Mouse (Mus musculus) MEL-GATA-1-ER (cell line): ENCODE results near the gene Fkbp8.
A peak's percentile ranks its signal among the peaks of the same experiment; 100 is the strongest.

ENCODE experiments used
- DNase-seq: peaks from one replicate; pipeline ENCODE4 v3.0.0-alpha.2; 2012; ENCODE audit warnings: low read depth; ENCODE audit errors: extremely low read depth

Fkbp8 gene

DNA sequence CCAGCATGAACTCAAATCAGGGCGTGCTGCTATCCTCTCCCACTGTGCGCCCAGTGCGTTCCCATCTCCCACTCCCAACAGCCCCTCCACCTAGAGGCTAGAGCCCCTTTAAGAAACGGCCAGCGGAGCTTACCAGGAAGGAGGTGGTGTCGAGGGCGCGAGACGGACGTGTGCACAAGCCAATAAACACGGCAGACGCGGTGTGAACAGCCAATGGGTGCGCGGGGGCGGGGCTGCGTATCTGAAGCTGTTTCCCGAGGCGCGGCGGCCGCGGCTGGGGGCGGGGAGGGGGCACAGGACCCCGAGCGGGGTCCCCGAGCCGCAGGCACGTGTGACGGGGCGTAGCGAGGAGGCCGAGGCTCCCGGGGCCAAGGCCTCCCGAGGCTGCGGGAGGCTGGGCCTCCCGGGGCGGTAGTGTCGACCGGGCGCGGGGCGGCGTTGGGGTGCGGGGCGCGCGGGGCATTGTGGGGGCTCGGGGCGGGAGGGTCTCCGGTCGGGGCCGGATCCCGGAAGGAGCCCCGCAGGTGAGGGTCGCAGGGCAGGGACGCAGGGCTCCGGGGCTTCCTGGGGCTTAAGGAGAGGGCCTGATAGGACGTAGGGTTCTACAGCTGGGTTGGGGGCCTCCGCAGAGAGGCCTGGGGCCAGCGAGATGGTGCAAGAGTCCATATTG is at the start of gene Fkbp8, which contains the start of gene Kxd1:
Gene Fkbp8 (plus strand): TSS at position 213 of the 670 bp plus-strand sequence.
Gene Kxd1 (minus strand): TSS at position 445 of the 670 bp plus-strand sequence.
- peak; percentile 80 for DNase-seq

DNA sequence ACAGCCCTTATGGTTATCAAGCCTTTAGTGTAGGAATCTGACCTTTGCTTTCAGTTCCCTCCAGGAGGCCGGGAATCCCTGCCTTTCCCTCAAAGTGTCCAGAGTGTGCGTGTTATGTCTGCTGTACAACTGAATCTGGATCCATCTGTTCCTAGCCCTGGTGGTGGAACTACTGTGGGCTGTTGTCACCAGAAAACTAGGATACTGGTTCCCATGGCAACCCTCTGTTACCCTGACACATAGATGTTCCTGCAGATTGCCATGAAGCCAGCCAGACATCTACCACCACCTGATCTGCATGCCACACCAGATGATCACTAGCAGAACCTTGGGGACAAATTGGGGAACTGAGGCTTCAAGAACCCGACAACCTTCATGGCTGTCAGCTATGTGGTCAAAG is 45.6 kb upstream of the Fkbp8 start:
- DNase-seq, result no peak

DNA sequence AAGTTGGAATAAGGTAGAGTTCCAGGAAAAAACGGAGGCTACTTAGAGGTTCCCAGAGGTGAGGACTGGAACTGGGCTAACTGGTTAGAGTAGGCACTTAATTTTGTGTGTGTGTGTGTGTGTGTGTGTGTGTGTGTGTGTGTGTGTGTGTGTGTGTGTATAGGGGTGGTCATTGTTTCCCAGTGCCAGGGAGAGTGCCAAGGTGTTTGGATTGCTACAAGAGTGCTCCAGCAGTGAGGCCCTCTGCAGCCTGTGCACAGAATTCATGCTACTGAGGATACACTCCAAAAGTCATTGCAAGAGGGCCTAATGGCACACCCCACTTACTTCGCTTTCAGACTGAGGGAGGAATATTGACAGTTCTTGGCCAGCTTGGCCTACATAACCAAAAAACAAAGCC is 44.6 kb upstream of the Fkbp8 start:
- no peak for DNase-seq

DNA sequence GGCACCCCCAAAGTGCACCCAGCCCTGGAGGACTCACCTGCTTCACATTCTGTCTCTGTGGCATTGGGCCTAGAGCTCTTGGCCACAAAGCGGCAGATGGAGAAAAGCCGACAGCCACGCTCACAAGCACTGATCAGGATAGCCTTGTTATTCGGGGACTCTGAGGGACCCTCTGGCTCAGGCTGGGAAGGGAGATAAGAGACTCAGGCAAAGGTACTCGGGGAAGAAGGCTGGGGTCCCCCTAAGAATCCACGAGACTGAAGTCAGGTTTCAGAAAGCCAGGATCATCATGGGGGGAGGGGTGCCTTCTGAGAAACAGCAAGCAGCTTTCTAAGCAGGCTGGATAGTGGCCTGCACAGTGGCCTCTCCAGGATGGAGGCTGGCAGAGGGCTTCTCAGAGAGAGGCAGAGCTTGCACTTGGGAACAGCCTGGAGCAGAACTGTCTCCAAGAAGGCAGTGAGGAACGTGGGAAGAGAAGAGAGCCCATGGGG is 41.3 kb upstream of the Fkbp8 start:
- no peak for DNase-seq

DNA sequence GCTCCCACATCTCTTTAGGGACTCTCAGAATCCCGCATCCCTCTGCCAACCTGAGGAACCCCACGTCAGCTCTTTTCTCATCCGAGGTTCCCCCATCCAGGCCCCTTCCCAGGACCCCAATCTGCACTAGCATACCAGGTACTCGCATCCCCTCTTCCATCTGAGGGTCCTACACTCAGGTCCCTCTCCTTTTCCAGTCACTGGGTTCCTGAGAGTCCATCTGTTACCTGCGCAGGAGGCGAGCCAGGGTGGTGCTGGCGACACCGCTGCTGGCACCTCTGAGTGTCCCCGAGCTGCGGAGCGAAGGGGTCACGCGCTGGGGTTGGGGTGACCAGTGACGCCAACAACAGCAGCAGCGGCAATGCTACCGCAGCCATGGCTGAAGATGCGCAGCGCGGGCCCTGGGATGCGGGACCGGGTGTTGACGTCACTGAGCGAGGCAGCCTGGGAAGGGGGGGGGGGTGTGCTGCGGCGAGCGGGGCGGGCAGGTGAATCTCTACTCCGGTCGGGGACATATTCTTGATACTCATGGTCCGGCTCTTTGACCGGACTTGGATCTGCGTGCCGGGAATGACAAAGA is 40.5 kb upstream of the Fkbp8 start, which contains the start of gene Tmem59l:
Gene Tmem59l (minus strand): TSS at position 418 of the 580 bp plus-strand sequence.
- DNase-seq, result no peak

DNA sequence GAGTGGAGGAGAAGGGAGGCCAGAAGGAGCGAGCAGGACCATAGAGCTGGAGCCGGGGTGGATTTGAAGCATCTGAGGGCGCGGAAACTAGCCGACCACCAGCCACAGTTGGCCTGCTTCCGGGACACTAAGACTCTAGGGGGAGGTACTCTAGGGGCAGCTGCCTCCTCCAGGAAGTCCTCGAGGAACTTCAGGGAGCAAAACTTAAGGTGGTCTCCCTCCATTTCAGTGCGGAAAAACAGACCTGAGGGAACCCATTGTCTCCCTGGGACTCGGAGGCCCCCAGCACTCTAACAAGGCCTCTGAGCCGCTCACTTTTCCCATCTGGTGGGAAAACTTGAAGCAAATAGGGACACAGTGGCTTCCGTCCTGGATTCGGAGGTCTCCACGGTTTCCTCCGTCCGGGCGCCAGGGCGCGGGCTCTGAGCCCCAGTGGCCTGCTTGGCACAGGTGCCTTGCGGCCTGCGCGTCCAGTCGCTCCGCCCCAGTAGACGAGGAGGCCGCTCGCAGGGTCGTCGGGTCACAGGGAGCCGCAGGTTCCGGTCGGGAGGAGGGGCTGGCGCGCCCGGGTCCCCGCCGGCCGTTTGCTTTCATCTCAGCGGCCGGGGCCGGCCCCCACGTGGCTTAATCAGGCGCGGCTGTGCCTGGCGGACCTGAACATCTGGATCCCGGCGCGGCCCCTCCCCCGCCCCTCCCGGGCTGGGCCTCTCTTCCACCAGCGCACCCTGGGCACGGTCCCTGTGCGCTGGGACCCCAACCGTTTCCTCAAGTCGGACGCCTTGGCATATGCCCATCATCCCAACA is 39.3 kb upstream of the Fkbp8 start:
- no peak for DNase-seq

DNA sequence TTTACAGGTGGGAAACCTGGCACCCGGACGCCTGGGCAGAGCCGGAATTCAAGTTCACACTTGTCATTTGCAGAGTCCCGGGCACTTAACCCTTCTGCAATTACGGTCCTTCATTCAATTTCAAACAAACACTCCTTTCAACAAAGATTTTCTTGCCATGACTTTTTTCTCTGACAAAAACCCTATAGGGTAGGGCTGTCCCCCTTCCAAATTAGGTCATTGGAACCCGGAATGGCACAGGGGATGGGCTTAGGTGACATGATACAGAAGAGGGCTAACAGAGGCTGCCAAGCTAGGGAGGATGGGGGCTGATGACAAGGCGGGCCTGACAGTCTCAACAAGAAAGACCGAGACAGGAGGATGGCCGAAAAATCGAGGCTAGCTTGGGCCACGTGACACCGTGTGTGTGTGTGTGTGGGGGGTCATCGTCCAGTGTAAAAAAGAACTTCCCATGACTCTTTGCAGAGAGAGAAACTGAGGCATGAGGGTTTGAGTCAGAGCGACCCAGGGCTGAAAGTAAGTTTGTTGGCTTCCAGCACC is 38.5 kb upstream of the Fkbp8 start:
- DNase-seq, result no peak

DNA sequence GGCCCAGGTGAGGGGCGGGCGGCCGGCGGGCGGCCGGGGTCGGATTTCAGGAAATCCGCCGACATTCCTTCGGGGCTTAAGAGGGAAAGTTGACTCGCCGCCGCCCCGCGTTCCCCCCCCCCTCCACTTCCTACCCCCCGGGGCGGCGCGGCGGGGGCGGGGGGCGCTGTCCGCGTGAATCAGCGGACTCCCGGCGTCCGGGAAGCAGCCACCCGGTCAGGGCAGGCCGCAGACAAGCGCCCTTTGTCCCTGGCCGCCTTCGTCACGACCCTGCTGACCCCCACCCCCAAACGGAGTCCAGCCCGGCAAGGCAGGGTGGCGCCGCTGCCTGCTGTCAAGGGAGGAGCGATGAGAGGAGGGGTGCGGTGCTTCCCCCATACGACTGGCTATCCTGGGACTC is 37.9 kb upstream of the Fkbp8 start:
- no peak for DNase-seq

DNA sequence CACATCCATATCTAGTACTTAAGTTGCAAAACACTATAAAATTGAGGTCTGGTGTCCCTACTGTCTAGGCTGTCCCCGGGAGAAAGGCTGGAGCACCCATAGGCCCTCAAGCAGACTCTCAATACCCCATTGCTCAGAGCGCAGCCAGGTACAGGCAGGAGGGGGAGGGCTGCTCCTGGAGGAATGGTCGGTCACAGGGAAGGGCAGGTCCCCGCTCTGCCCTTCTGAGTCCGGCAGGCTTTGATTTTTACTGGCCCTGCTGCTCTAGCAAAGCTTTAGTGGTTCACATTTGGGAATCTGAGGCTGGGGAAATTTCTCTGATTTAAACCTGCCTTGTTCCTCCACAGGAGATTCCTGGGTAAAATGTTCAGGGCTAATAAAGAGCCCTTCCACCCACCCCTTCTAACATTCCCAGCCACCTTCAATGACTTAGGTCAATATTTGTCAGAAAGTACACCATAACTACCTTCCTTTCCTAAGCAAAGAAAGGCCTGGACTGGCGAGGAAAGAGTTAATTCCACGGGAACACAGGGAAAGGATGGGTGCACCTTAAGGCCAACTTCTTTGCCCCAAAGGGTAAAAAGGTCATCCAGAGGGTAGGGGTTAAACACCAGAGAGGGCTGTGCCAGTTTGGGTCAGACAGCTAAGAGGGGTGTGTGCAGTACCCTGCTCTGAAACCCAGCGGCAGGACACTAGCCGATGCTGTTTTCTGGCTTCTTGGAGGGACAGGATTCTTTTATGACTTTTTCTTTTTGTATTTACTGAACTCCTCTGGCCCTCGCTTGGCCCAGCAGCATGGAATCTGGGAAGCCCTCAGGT is 37.3 kb upstream of the Fkbp8 start:
- no peak for DNase-seq

DNA sequence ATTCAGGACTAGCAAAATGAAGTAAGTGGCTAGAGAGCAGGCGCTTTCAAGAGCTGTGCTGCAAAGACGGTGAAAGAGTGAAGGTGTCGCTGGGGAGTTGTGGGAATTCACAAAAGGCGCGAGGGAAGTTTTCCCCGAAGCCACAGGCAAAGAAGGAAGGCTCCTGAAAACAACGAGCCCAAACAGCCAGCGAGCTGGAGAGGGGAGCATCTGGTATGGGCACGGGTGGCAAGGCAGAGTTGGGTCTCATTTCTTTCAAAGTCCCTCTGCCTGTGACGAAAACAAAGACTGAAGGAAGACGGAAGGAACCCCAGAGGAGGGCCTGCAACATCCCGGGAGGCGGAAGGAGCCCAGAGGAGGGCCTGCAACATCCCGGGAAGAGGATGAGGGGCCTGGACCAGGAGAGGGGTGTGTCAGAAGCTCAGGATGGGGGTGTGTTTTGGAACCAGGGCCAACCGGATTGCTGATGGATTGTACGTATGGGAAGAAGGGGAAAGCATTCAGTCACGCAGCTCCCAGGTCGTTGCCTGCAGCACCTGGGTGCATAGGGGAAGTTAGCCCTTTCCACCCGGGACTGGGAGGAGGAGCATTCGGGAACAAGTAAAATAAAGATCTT is 36.5 kb upstream of the Fkbp8 start:
- no peak for DNase-seq

DNA sequence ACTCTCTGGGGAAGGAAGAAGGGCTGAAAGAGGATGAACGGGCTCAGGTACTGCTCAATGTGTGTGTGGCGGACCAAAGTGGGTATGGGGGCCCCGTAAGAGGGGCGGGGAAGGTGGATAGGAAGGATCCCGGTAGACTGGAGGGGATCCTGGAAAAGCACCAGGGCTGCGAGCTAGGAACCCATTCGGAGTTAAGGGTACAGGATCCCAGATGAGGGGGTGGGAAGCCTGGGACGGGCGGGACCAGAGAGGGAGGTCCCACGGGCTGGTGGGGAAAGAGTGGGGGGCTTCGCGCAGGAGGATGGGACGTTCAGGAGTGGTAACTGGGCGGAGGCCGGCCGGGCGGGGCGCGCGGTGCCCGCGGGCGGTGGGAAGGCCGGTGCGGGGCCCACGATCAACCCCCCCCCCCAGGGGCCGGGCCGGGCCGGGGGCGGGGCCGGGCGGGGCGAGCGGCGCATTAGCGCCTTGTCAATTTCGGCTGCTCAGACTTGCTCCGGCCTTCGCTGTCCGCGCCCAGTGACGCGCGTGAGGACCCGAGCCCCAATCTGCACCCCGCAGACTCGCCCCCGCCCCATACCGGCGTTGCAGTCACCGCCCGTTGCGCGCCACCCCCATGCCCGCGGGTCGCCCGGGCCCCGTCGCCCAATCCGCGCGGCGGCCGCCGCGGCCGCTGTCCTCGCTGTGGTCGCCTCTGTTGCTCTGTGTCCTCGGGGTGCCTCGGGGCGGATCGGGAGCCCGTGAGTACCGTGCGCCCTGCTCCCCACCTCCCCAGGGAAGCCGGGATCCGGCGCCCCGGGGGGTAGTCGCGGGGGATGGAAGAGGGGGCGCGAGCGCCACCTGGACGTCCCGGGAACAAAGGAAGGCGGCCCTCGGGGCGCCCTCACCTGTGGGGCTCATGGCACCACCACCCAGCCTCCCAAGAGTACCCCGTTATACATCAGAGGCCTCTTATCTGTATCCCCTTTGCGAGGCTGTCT is 34.6 kb upstream of the Fkbp8 start, which contains the start of gene Crlf1:
Gene Crlf1 (plus strand): TSS at position 495 of the 977 bp plus-strand sequence.
- no peak for DNase-seq

DNA sequence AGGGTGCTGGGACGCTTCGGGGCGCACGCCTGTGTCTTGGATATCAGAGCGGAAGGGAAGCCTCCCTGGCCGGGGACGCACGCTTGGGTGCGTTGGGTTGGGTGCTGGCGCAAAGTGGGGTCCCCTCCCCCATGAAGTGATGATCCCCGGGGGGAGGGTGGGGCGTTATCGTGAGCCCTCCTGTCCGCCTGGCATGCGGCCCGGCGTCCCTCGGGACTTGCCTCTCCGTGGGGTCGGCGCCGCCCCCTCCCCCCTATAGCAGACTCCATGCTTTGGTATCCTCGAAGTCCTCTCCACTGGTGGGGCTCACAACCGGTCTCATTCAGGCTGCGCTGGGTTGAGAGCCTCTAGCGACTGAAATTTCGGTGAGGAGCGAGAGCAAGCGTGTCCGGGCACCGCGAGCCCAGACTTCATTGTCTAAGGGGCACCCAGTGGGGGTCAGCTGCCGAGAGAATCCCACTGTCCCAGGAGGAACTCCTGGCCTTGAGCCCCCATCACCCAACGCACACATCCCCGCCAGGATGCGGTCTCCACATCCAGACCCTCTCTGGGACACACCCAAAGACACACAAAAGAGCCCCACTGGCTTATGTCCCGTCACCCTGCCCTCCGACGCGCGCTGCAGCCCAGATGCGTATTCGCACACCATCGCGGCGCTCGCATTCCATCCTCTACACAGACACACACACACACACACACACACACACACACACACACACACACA is 33.7 kb upstream of the Fkbp8 start:
- no peak for DNase-seq

DNA sequence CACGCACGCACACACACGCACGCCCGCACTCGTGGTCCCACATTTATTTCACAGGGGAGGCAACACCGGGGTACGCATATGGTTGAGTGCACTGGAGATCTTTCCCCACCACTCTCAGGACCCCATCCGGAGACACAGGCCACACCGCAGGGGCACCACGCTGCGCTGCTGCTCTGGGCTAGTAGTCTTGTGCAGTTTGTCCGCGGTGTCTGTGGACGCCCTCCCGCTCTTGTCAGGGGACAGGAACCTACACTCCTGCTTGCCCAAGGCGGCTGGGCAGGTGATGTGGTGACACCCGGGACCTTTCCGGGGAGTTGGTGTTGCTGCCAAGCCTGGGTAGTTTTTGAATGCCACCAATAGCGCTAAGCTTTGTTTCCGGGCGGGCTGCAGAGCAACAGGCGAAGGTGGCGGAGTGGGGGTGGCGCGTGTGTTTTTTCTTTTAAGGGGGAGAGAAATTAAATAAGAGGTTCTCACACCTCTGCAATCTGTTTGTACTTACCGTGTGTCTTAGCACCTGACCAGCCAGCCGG is 33.0 kb upstream of the Fkbp8 start:
- DNase-seq, result no peak

DNA sequence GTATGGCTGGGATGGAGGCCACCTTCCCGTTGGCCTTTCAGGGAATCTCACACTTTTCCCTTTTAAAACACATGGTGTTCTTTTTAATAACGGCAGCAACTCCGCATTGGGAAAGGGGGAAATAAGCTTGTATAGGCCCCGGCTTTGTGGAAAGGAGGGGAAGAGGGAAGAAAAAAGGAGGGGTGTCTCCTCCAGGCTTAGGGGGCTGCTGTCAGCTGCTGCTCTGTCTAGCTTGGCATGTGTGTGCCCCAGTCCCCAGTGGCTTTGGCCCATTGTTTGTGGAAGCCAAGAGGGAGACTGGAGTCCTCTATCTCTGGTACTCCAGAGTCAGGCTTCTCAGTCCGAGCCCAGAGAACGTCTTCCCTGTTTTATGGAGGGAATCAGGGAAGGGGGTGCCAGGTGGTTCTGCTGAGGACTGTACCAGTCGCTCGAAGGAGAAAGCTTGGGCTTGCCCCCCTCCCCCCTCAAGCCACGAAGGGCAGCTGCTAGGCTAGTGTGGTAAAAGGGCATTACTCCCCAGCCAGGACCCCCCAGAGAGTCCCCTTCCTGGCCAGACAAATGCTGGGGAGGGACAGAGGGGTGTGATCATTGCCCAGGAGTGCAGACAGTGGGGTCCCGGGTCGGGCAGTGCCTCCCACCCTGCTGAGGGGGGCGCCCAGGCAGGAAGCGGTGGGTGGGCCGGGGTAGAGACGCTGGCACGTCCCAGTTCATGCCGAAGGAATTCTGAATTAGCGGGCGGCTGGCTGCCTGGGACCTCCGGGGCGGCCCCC is 32.3 kb upstream of the Fkbp8 start:
- DNase-seq, result no peak

DNA sequence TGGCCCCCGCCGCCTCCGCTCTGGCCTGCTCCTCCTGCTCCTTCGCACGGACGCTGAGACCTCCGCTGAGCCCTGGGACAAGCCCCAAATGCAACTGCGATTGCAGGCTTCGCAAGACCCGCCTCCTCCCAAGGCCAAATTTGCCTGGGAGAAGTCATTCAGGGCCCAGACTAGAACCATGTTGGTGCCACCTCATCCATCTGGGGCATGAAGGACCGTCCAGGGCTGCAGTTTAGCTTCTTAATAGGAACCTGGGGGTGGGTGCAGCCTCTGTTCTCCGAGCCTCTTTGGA is 31.8 kb upstream of the Fkbp8 start:
- no peak for DNase-seq

DNA sequence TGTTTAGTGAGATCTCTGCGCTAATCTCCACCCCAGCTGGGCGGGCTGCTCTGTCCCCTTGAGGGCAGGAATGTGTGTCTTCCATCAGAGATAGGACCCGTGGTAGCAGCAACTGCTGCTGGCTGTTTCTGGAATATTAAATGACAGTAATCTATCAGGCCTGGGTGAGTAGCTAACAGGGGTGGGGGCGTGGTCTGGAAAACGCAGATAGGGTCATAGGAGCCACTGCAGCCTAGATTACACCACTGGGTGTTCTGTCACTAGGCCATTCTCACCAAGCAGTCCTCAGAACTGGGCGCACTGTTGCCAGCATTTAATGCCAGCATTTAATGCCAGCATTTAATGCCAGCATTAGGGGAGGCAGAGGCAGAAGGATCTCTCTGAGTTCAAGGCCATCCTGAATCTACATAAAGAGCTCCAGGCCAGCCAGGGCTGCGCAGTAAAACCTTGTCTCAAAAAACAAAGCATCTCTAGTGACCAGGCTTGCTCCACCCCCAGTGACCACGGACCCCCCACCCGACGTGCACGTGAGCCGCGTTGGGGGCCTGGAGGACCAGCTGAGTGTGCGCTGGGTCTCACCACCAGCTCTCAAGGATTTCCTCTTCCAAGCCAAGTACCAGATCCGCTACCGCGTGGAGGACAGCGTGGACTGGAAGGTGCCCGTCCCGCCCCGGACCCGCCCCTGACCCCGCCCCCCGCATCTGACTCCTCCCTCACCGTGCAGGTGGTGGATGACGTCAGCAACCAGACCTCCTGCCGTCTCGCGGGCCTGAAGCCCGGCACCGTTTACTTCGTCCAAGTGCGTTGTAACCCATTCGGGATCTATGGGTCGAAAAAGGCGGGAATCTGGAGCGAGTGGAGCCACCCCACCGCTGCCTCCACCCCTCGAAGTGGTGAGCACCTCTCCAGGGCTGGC is 26.9 kb upstream of the Fkbp8 start:
- DNase-seq, result no peak
